Mouse (Mus musculus) G1E (cell line): ENCODE results near the gene Grip1. TPM values are rescaled to one million over a fixed set of nuclear protein-coding genes. Genes with fewer than 3 reads are reported as not detected.

Experiments used
- ATAC-seq: 2 replicates; pipeline ENCODE4 v1.8.0; 2016; ENCODE audit warnings: mild to moderate bottlenecking; ENCODE audit not compliant: insufficient number of reproducible peaks, poor library complexity, low FRiP score, severe bottlenecking; ENCODE audit errors: extremely low read depth
- DNase-seq: peaks from one replicate; pipeline ENCODE4 v3.0.0; 2012; ENCODE audit warnings: low spot score
- H3K27me3 ChIP-seq: 2 replicates; pipeline ENCODE4 v1.6.1; 2012; ENCODE audit warnings: mild to moderate bottlenecking, low read length, inconsistent platforms; ENCODE audit not compliant: insufficient read depth
- H3K36me3 ChIP-seq: replicated peaks from 2 replicates; pipeline ENCODE3; 2012; ENCODE audit warnings: mild to moderate bottlenecking, inconsistent platforms
- H3K4me1 ChIP-seq: 2 replicates; pipeline ENCODE4 v1.6.1; 2012; ENCODE audit warnings: low read depth, low read length, inconsistent platforms, mixed read lengths; ENCODE audit not compliant: insufficient read depth
- H3K4me3 ChIP-seq: 2 replicates; pipeline ENCODE4 v1.5.1; 2012; ENCODE audit warnings: low read depth, mild to moderate bottlenecking, inconsistent platforms, low read length, moderate library complexity, mixed read lengths
- H3K9me3 ChIP-seq: replicated peaks from 2 replicates; pipeline ENCODE4 v1.6.1; 2012; ENCODE audit warnings: inconsistent platforms
- CTCF ChIP-seq: IDR thresholded peaks from 2 replicates; pipeline ENCODE4 v1.5.1; 2012; ENCODE audit warnings: low read depth, low read length, inconsistent platforms, mixed read lengths
- GATA1 ChIP-seq: IDR thresholded peaks from 2 replicates; pipeline ENCODE4 v1.6.1; 2012; ENCODE audit warnings: borderline replicate concordance, low read length, inconsistent platforms, mixed read lengths
- GATA2 ChIP-seq: IDR thresholded peaks from 2 replicates; pipeline ENCODE4 v1.6.1; 2012; ENCODE audit warnings: low read depth, low read length, inconsistent platforms, borderline replicate concordance
- POLR2AphosphoS5 ChIP-seq: IDR thresholded peaks from 2 replicates; pipeline ENCODE4 v1.6.1; 2012; ENCODE audit warnings: low read depth, low read length, inconsistent platforms; ENCODE audit not compliant: insufficient replicate concordance
- TAL1 ChIP-seq: conservative IDR thresholded peaks from 2 replicates; pipeline ENCODE4 v1.6.1; 2012; ENCODE audit warnings: low read depth, low read length, inconsistent platforms, mixed read lengths
- polyA plus RNA-seq: library from polyadenylated mRNA; stranded (reverse); fragments of >175 nt; gene quantifications from 2 replicates; pipeline ENCODE4 v1.2.3, GENCODE M21; 2012
- total RNA-seq, 2 experiments: library from RNA; stranded (forward) in 1 of 2; stranded (reverse) in 1 of 2; fragments of 200-1000 nt in 1 of 2; fragments of >200 nt in 1 of 2; fragmentation: Nextera tagmentation in 1 of 2; gene quantifications; 2 replicates each; pipeline ENCODE4 v1.2.3; 2014 to 2017

Grip1 gene
- total and polyA plus RNA-seq, 3 experiments, result 0.11 TPM; not detected in 2

- no peak for DNase-seq
- Histone ChIP-seq H3K9me3 (peaks cover 45% of the 10 kb centered on the region), H3K36me3 (no peaks in the 10 kb centered on the region), H3K4me3 (no peak overlapping the region), H3K4me1 (no peaks in the 10 kb centered on the region), H3K27me3 (no peaks in the 10 kb centered on the region)
- TF ChIP-seq CTCF (no peak), TAL1 (no peak), GATA1 (no peak), GATA2 (no peak), POLR2AphosphoS5 (no peak)
- ATAC-seq, result no peak
Observed at GRCm38 (mm10) chr10:119441743-119442142, 11.9 kb upstream of the Grip1 start.

GRCm38 (mm10) chr10:119447392-119447914 is 6.2 kb upstream of the Grip1 start:
- TF ChIP-seq CTCF (no peak), GATA2 (no peak), GATA1 (no peak), TAL1 (no peak), POLR2AphosphoS5 (no peak)
- Histone ChIP-seq H3K36me3 (no peaks in the 10 kb centered on the region), H3K4me1 (no peaks in the 10 kb centered on the region), H3K4me3 (no peak overlapping the region), H3K9me3 (peaks cover 55% of the 10 kb centered on the region), H3K27me3 (no peaks in the 10 kb centered on the region)
- ATAC-seq (no peak), DNase-seq (no peak)

GRCm38 (mm10) chr10:119447930-119448329 is 5.7 kb upstream of the Grip1 start:
- TF ChIP-seq TAL1 (no peak), GATA2 (no peak), CTCF (no peak), POLR2AphosphoS5 (no peak), GATA1 (no peak)
- ATAC-seq, result no peak
- Histone ChIP-seq H3K27me3 (no peaks in the 10 kb centered on the region), H3K4me3 (no peak overlapping the region), H3K36me3 (no peaks in the 10 kb centered on the region), H3K4me1 (no peaks in the 10 kb centered on the region), H3K9me3 (peaks cover 59% of the 10 kb centered on the region)
- DNase-seq, result no peak

GRCm38 (mm10) chr10:119452698-119453097 is 932 bp upstream of the Grip1 start:
- H3K4me1 ChIP-seq, result no peaks in the 10 kb centered on the region
- DNase-seq (no peak), ATAC-seq (no peak)
- H3K4me3 ChIP-seq, result no peak overlapping the region
- no peaks in the 10 kb centered on the region for H3K27me3 ChIP-seq
- H3K36me3 ChIP-seq, result no peaks in the 10 kb centered on the region
- H3K9me3 ChIP-seq, result peaks cover 59% of the 10 kb centered on the region
- TF ChIP-seq POLR2AphosphoS5, result no peak
- no peak for TF ChIP-seq GATA2
- TF ChIP-seq GATA1, result no peak
- no peak for TF ChIP-seq TAL1
- TF ChIP-seq CTCF, result no peak

GRCm38 (mm10) chr10:119454106-119454667 is 557 bp downstream of the Grip1 start:
- H3K27me3 ChIP-seq, result no peaks in the 10 kb centered on the region
- DNase-seq, result no peak
- no peak overlapping the region; the same call in 1 of the 2 replicates for H3K4me3 ChIP-seq
- peaks cover 55% of the 10 kb centered on the region for H3K9me3 ChIP-seq
- H3K36me3 ChIP-seq, result no peaks in the 10 kb centered on the region
- no peak for TF ChIP-seq POLR2AphosphoS5
- no peak for TF ChIP-seq CTCF
- no peak for TF ChIP-seq TAL1
- TF ChIP-seq GATA2, result no peak
- no peak for TF ChIP-seq GATA1
- no peaks in the 10 kb centered on the region for H3K4me1 ChIP-seq
- no peak for ATAC-seq

- no peaks in the 10 kb centered on the region for H3K4me1 ChIP-seq
- ATAC-seq (no peak), DNase-seq (no peak)
- H3K9me3 ChIP-seq, result peaks cover 49% of the 10 kb centered on the region
- H3K27me3 ChIP-seq, result no peaks in the 10 kb centered on the region
- H3K36me3 ChIP-seq, result no peaks in the 10 kb centered on the region
- TF ChIP-seq TAL1 (no peak), CTCF (no peak), POLR2AphosphoS5 (no peak), GATA2 (no peak), GATA1 (no peak)
- no peak overlapping the region for H3K4me3 ChIP-seq
Observed at GRCm38 (mm10) chr10:119454668-119455542, 1.3 kb downstream of the Grip1 start.
